Mouse (Mus musculus) stomach, postnatal 0 days (tissue): ENCODE data around the gene Auh.

Experiments
- CTCF ChIP-seq: IDR thresholded peaks from 2 replicates; pipeline ENCODE4 v1.5.1; 2016; ENCODE audit warnings: antibody characterized with exemption, low read depth, mild to moderate bottlenecking, moderate library complexity
- EP300 ChIP-seq: optimal IDR thresholded peaks from 2 replicates; pipeline ENCODE3; 2016; ENCODE audit warnings: antibody characterized with exemption

DNA sequence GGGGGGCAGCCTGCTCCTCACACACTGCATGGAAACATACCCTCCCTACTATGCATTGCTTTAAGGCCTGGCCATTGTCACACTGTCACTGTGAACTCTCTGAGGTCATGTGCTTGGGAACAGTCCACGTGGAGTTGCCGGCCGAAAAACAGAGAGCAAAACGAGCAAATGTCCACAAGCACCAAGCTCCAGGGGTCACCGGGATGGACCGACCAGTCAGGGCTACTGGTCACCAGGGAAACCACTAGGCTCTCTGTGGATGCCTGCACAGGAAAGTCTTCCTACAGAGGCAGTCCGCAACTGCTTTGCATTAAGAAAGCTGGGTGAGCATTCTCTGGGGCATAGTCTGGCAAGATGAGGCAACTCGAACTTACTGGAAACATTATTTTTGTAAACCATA, 82.0 kb downstream of the Auh start:
- TF ChIP-seq CTCF (no peak), EP300 (no peak)
